Comparison of ENCODE assay signal across 19 mouse cellular contexts in genomic region chr19:46619518-46619917, GRCm38 (mm10). TPM values are rescaled to one million over a fixed set of nuclear protein-coding genes. Genes with fewer than 3 reads are reported as not detected.
DNase-seq lines count a peak whose midpoint lies in the region; ATAC-seq and TF ChIP-seq lines count a peak whose summit lies in the region.
"Had no signal": no experiment of that assay in that cellular context is flagged by ENCODE, and none has a peak within 500 bp of the region (broad histone marks: within the 10 kb centered on the region; RNA-seq: fewer than 3 reads in every experiment).

No protein-coding gene starts in this region.

- H3K4me2 ChIP-seq in intestine, embryonic 14.5 days (ENCODE audit: low read length): no peak overlapping the region
- H3K4me2 ChIP-seq in intestine, embryonic 15.5 days (replicated peaks): no peak overlapping the region
- no peak overlapping the region for H3K4me2 ChIP-seq in lung, postnatal 0 days (replicated peaks; ENCODE audit: low read depth, low read length)
- peak overlapping the region; percentile 65 for H3K4me2 ChIP-seq in myocyte (ENCODE audit: low read depth)
- H3K4me2 ChIP-seq: hindbrain, embryonic 15.5 days; limb, embryonic 13.5 days had no signal

- no peak overlapping the region for H3K4me3 ChIP-seq in heart, adult 2 months
- no peak overlapping the region for H3K4me3 ChIP-seq in intestine, embryonic 14.5 days (ENCODE audit: low read depth, low read length)
- no peak overlapping the region for H3K4me3 ChIP-seq in intestine, embryonic 15.5 days (replicated peaks)
- no peak overlapping the region for H3K4me3 ChIP-seq in lung, postnatal 0 days (ENCODE audit: low read depth, low read length)
- H3K4me3 ChIP-seq in lung, adult 2 months (replicated peaks; ENCODE audit: extremely low read depth, low read depth, low read length): no peak overlapping the region
- H3K4me3 ChIP-seq in myocyte: no peak overlapping the region
- H3K4me3 ChIP-seq: hindbrain, embryonic 15.5 days; limb, embryonic 13.5 days; midbrain, embryonic 10.5 days had no signal

- no peak overlapping the region for H3ac ChIP-seq in myocyte (ENCODE audit: control insufficient read depth, insufficient read length)

- 72% methylated on average over 6 of the region's 6 CpGs for WGBS in heart, adult 2 months
- WGBS in intestine, embryonic 14.5 days: 91% methylated on average over 6 of the region's 6 CpGs
- WGBS in intestine, embryonic 15.5 days: 89% methylated on average over 6 of the region's 6 CpGs
- 88% methylated on average over 6 of the region's 6 CpGs for WGBS in lung, postnatal 0 days
- WGBS in lung, adult 2 months: 89% methylated on average over 6 of the region's 6 CpGs

- ATAC-seq in intestine, embryonic 14.5 days (replicated peaks; ENCODE audit: low FRiP score, low TSS enrichment, low read depth): no peak
- no peak for ATAC-seq in intestine, embryonic 15.5 days
- ATAC-seq in lung, postnatal 0 days: no peak
- ATAC-seq: Patski had no signal

- intact Hi-C loops in heart, adult 2 months (cut with DNase I): loop anchor here (2.0 kb wide), 1 partner anchor 21 kb away; the partner anchor contains the start of gene Wbp1l
- intact Hi-C loops in heart, postnatal 14 days (cut with DNase I): no loop called here

- peaks cover 7% of the 10 kb centered on the region for H3K36me3 ChIP-seq in heart, adult 2 months (ENCODE audit: control insufficient read depth, insufficient read depth, low read length)
- H3K36me3 ChIP-seq in intestine, embryonic 14.5 days (ENCODE audit: control insufficient read depth, insufficient read depth, low read length): no peaks in the 10 kb centered on the region
- no peaks in the 10 kb centered on the region for H3K36me3 ChIP-seq in intestine, embryonic 15.5 days
- H3K36me3 ChIP-seq in lung, postnatal 0 days (ENCODE audit: insufficient read depth, low read length): no peaks in the 10 kb centered on the region
- no peaks in the 10 kb centered on the region for H3K36me3 ChIP-seq in myocyte (ENCODE audit: control insufficient read depth, insufficient read depth)
- H3K36me3 ChIP-seq: hindbrain, embryonic 15.5 days had no signal

- TF ChIP-seq EP300 in heart, adult 2 months (IDR thresholded peaks at IDR 0.05; ENCODE audit: insufficient read depth, low read depth, low read length): no peak
- no peak for TF ChIP-seq EP300 in lung, postnatal 0 days (IDR thresholded peaks at IDR 0.05)

- DNase-seq in heart, adult 2 months: no peak
- DNase-seq in heart, postnatal 14 days: no peak
- DNase-seq in intestine, embryonic 14.5 days (ENCODE audit: low spot score): no peak
- DNase-seq in lung, postnatal 0 days (ENCODE audit: low spot score): no peak
- DNase-seq in lung, adult 2 months: no peak
- no peak for DNase-seq in natural killer cell, adult 2 months (ENCODE audit: low spot score in 2 of 2)
- DNase-seq: B cell, adult 2 months; gastrocnemius, postnatal 14 days; lung, adult 18-20 months; right cerebral cortex, postnatal 4 days had no signal

- no peak for TF ChIP-seq POLR2A in heart, adult 2 months (IDR thresholded peaks at IDR 0.05; ENCODE audit: insufficient read depth, low read depth, low read length)
- TF ChIP-seq POLR2A in lung, adult 2 months (IDR thresholded peaks at IDR 0.05; ENCODE audit: borderline replicate concordance, extremely low read depth, low read depth, low read length): no peak
- no peak for TF ChIP-seq POLR2A in myocyte (IDR thresholded peaks at IDR 0.05; ENCODE audit: insufficient read length, low read depth)

- 0 out of 2 replicates have a peak, but pooled peaks cover 1% of the 10 kb centered on the region for H3K79me2 ChIP-seq in heart, adult 2 months (replicated peaks; ENCODE audit: control insufficient read depth, insufficient read depth, low read length)
- peaks cover 21% of the 10 kb centered on the region for H3K79me2 ChIP-seq in myocyte (ENCODE audit: control insufficient read depth, insufficient read depth)

- peaks cover 35% of the 10 kb centered on the region for H3K4me1 ChIP-seq in heart, adult 2 months (ENCODE audit: control insufficient read depth, insufficient read depth, low read length)
- H3K4me1 ChIP-seq in intestine, embryonic 14.5 days (replicated peaks; ENCODE audit: control insufficient read depth, insufficient read depth, low read length): peaks cover 52% of the 10 kb centered on the region
- peaks cover 61% of the 10 kb centered on the region for H3K4me1 ChIP-seq in intestine, embryonic 15.5 days (replicated peaks)
- peaks cover 50% of the 10 kb centered on the region for H3K4me1 ChIP-seq in lung, postnatal 0 days (ENCODE audit: insufficient read depth, low read depth, low read length)
- H3K4me1 ChIP-seq in lung, adult 2 months (ENCODE audit: control insufficient read depth, insufficient read depth, low read length): peaks cover 37% of the 10 kb centered on the region

- no peaks in the 10 kb centered on the region for H3K27me3 ChIP-seq in heart, adult 2 months (ENCODE audit: control insufficient read depth, insufficient read depth, low read length)
- H3K27me3 ChIP-seq in intestine, embryonic 14.5 days (replicated peaks; ENCODE audit: control insufficient read depth, insufficient read depth, low read length): no peaks in the 10 kb centered on the region
- H3K27me3 ChIP-seq in intestine, embryonic 15.5 days (replicated peaks): no peaks in the 10 kb centered on the region
- no peaks in the 10 kb centered on the region for H3K27me3 ChIP-seq in lung, postnatal 0 days (replicated peaks; ENCODE audit: insufficient read depth, low read length)
- H3K27me3 ChIP-seq in myocyte (ENCODE audit: control insufficient read depth, insufficient read depth, insufficient read length): no peaks in the 10 kb centered on the region
- H3K27me3 ChIP-seq: hindbrain, embryonic 15.5 days; limb, embryonic 13.5 days; Patski had no signal

- no peak for TF ChIP-seq CTCF in heart, adult 2 months (IDR thresholded peaks at IDR 0.05)
- TF ChIP-seq CTCF in lung, postnatal 0 days (IDR thresholded peaks at IDR 0.05): no peak
- TF ChIP-seq CTCF in lung, adult 2 months (IDR thresholded peaks at IDR 0.05; ENCODE audit: insufficient read depth, low read length): no peak

- no peaks in the 10 kb centered on the region for H3K9me3 ChIP-seq in intestine, embryonic 14.5 days (ENCODE audit: control insufficient read depth, low read length)
- H3K9me3 ChIP-seq in intestine, embryonic 15.5 days: no peaks in the 10 kb centered on the region
- no peaks in the 10 kb centered on the region for H3K9me3 ChIP-seq in lung, postnatal 0 days (ENCODE audit: low read length)
- H3K9me3 ChIP-seq: hindbrain, embryonic 15.5 days; limb, embryonic 13.5 days; midbrain, embryonic 10.5 days had no signal

- peak overlapping the region; percentile 57 for H3K27ac ChIP-seq in heart, adult 2 months
- 0 out of 2 replicates have a peak overlapping the region, but pooled peaks have one; percentile 35 for H3K27ac ChIP-seq in intestine, embryonic 14.5 days (ENCODE audit: low read depth)
- no peak overlapping the region for H3K27ac ChIP-seq in intestine, embryonic 15.5 days
- H3K27ac ChIP-seq in lung, postnatal 0 days (ENCODE audit: low read length): peak overlapping the region; percentile 78
- H3K27ac ChIP-seq: hindbrain, embryonic 15.5 days had no signal

- no peak overlapping the region for H3K9ac ChIP-seq in heart, adult 2 months (ENCODE audit: low read depth, low read length)
- no peak overlapping the region for H3K9ac ChIP-seq in intestine, embryonic 14.5 days (ENCODE audit: low read length)
- no peak overlapping the region for H3K9ac ChIP-seq in intestine, embryonic 15.5 days
- no peak overlapping the region for H3K9ac ChIP-seq in lung, postnatal 0 days (replicated peaks; ENCODE audit: low read depth)
- H3K9ac ChIP-seq: hindbrain, embryonic 15.5 days had no signal

TF ChIP-seq in myocyte, 11 proteins besides CTCF, POLR2A, EP300 and RAD21 (continues in another document):
- no peak for TF ChIP-seq E2F4 (IDR thresholded peaks at IDR 0.05; ENCODE audit: insufficient read depth)

RNA-seq across cellular contexts. Expression of gene Wbp1l, which starts 20.6 kb away (rescaled TPM):
- total RNA-seq in heart, adult 2 months (2021): 10 to 100 TPM; 53.5 to 54.2 TPM
- polyA plus RNA-seq in heart, adult 2 months (2012; rRNA removed): 39.2 and 46.2 TPM in 2 replicates
- total RNA-seq in heart, postnatal 14 days (2021): 10 to 100 TPM; 60.3 to 68.7 TPM
- 39.6 and 40.2 TPM in 2 replicates for polyA plus RNA-seq in intestine, embryonic 14.5 days (2014; fragmentation: Nextera tagmentation; extraction: Ambion mirVana)
- polyA plus RNA-seq in intestine, embryonic 15.5 days (2015; fragmentation: Nextera tagmentation; extraction: Ambion mirVana): 39.5 and 40.7 TPM in 2 replicates
- polyA plus RNA-seq in lung, postnatal 0 days (2015; fragmentation: Nextera tagmentation; extraction: Ambion mirVana): 34.6 and 37.4 TPM in 2 replicates
- 47.3 and 54.3 TPM in 2 replicates for polyA plus RNA-seq in lung, adult 2 months (2012; rRNA removed)
- 39.8 TPM for polyA plus RNA-seq in myocyte (2012; fragmentation: generic; extraction: Trizol)

RNA-seq across cellular contexts. Expression of gene Sfxn2, which starts 46.4 kb away (rescaled TPM):
- 1 to 10 TPM; 2.4 to 3.6 TPM for total RNA-seq in heart, adult 2 months (2021)
- polyA plus RNA-seq in heart, adult 2 months (2012; rRNA removed): 2.3 and 2.7 TPM in 2 replicates
- total RNA-seq in heart, postnatal 14 days (2021): 1 to 10 TPM; 4.1 to 5.3 TPM
- polyA plus RNA-seq in intestine, embryonic 14.5 days (2014; fragmentation: Nextera tagmentation; extraction: Ambion mirVana): 18.2 and 19.2 TPM in 2 replicates
- polyA plus RNA-seq in intestine, embryonic 15.5 days (2015; fragmentation: Nextera tagmentation; extraction: Ambion mirVana): 18.2 and 20.5 TPM in 2 replicates
- polyA plus RNA-seq in lung, postnatal 0 days (2015; fragmentation: Nextera tagmentation; extraction: Ambion mirVana): 18.4 and 19.6 TPM in 2 replicates
- polyA plus RNA-seq in lung, adult 2 months (2012; rRNA removed): 3.8 and 6.5 TPM in 2 replicates
- polyA plus RNA-seq in myocyte (2012; fragmentation: generic; extraction: Trizol): 0.62 TPM

RNA-seq across cellular contexts. Expression of gene Arl3, which starts 46.5 kb away (rescaled TPM):
- 10 to 100 TPM; 36.1 to 43.4 TPM for total RNA-seq in heart, adult 2 months (2021)
- polyA plus RNA-seq in heart, adult 2 months (2012; rRNA removed): 38.3 and 57.0 TPM in 2 replicates
- 10 to 100 TPM; 29.7 to 30.0 TPM for total RNA-seq in heart, postnatal 14 days (2021)
- polyA plus RNA-seq in intestine, embryonic 14.5 days (2014; fragmentation: Nextera tagmentation; extraction: Ambion mirVana): 64.3 and 73.9 TPM in 2 replicates
- polyA plus RNA-seq in intestine, embryonic 15.5 days (2015; fragmentation: Nextera tagmentation; extraction: Ambion mirVana): 69.9 and 72.4 TPM in 2 replicates
- polyA plus RNA-seq in lung, postnatal 0 days (2015; fragmentation: Nextera tagmentation; extraction: Ambion mirVana): 52.6 and 70.9 TPM in 2 replicates
- 21.5 and 27.1 TPM in 2 replicates for polyA plus RNA-seq in lung, adult 2 months (2012; rRNA removed)
- polyA plus RNA-seq in myocyte (2012; fragmentation: generic; extraction: Trizol): 81.9 TPM

RNA-seq across cellular contexts. Expression of gene Cyp17a1, which starts 53.5 kb away (rescaled TPM):
- total RNA-seq in heart, adult 2 months (2021): not detected
- 0.12 TPM in 1 of 2 replicates, not detected in the other for polyA plus RNA-seq in heart, adult 2 months (2012; rRNA removed)
- total RNA-seq in heart, postnatal 14 days (2021): not detected
- polyA plus RNA-seq in intestine, embryonic 14.5 days (2014; fragmentation: Nextera tagmentation; extraction: Ambion mirVana): 0.23 TPM in 1 of 2 replicates, not detected in the other
- 0.30 TPM in 1 of 2 replicates, not detected in the other for polyA plus RNA-seq in intestine, embryonic 15.5 days (2015; fragmentation: Nextera tagmentation; extraction: Ambion mirVana)
- polyA plus RNA-seq in lung, postnatal 0 days (2015; fragmentation: Nextera tagmentation; extraction: Ambion mirVana): 0.08 and 0.12 TPM in 2 replicates
- 0.06 TPM in 1 of 2 replicates, not detected in the other for polyA plus RNA-seq in lung, adult 2 months (2012; rRNA removed)
- not detected for polyA plus RNA-seq in myocyte (2012; fragmentation: generic; extraction: Trizol)
- total RNA-seq: gastrocnemius, postnatal 14 days; layer of hippocampus, adult 18-20 months; left cerebral cortex, adult 18-20 months had no signal
- polyA plus RNA-seq: hindbrain, embryonic 15.5 days; midbrain, embryonic 10.5 days; neural tube, embryonic 11.5 days; Patski had no signal
